Mouse (Mus musculus) forebrain, postnatal 0 days (tissue): ENCODE measurements around the gene Lsm6. TPM values are rescaled to one million over a fixed set of nuclear protein-coding genes. Genes with fewer than 3 reads are reported as not detected.

Source experiments
- ATAC-seq: fragments of 200-750 bp; cut with Nextera tagmentation; 2 replicates; pipeline ENCODE4 v1.8.0; 2017; ENCODE audit warnings: mild to moderate bottlenecking, moderate library complexity
- DNase-seq: peaks from one replicate; pipeline ENCODE4 v3.0.0-alpha.2; 2015
- H3K27ac ChIP-seq: fragments of 300-500 bp; sonication (generic); 2 replicates; pipeline ENCODE4 v1.5.1; 2014; ENCODE audit warnings: low read depth, mild to moderate bottlenecking, antibody characterized with exemption, low read length, moderate library complexity, mixed read lengths
- H3K27me3 ChIP-seq: fragments of 300-500 bp; sonication (generic); 2 replicates; pipeline ENCODE4 v1.6.1; 2014; ENCODE audit warnings: mild to moderate bottlenecking, low read length, mixed read lengths; ENCODE audit not compliant: insufficient read depth
- H3K36me3 ChIP-seq: fragments of 300-500 bp; sonication (generic); 2 replicates; pipeline ENCODE4 v1.6.1; 2014; ENCODE audit warnings: mild to moderate bottlenecking, moderate library complexity; ENCODE audit not compliant: insufficient read depth
- H3K4me1 ChIP-seq: fragments of 300-500 bp; sonication (generic); 2 replicates; pipeline ENCODE4 v1.6.1; 2014; ENCODE audit warnings: antibody characterized with exemption; ENCODE audit not compliant: insufficient read depth
- H3K4me2 ChIP-seq: fragments of 300-500 bp; sonication (generic); 2 replicates; pipeline ENCODE4 v1.6.1; 2014; ENCODE audit warnings: low read depth, mild to moderate bottlenecking, moderate library complexity
- H3K4me3 ChIP-seq: fragments of 300-500 bp; sonication (generic); 2 replicates; pipeline ENCODE4 v1.5.1; 2014; ENCODE audit warnings: low read depth, low read length, mixed read lengths
- H3K9ac ChIP-seq: fragments of 300-500 bp; sonication (generic); 2 replicates; pipeline ENCODE4 v1.6.1; 2014; ENCODE audit warnings: mild to moderate bottlenecking
- H3K9me3 ChIP-seq: fragments of 300-500 bp; sonication (generic); 2 replicates; pipeline ENCODE4 v1.6.1; 2016; ENCODE audit warnings: low read length
- CTCF ChIP-seq: sonication (generic); IDR thresholded peaks from 2 replicates; pipeline ENCODE4 v1.5.1; 2016; ENCODE audit warnings: antibody characterized with exemption, control low read depth, low read depth
- WGBS: fragments of 180-500 bp; shearing (Covaris S2); extraction: QIAGEN DNeasy Blood & Tissue Kit; methylation state at CpG from one replicate; pipeline ENCODE4 v1.1.7; 2014; 5-methylcytosine and 5-hydroxymethylcytosine counted together
- polyA plus RNA-seq: library from polyadenylated mRNA; unstranded; fragments of >200 nt; fragmentation: Nextera tagmentation; extraction: Ambion mirVana; gene quantifications from 2 replicates; pipeline ENCODE4 v1.2.1, GENCODE M21; 2015
- total RNA-seq: library from RNA; depleted of rRNA; stranded (reverse); fragments of >200 nt; gene quantifications from 2 replicates; pipeline ENCODE4 v1.2.3, GENCODE M21; 2014

Lsm6 gene
- total and polyA plus RNA-seq, 2 experiments from 2014 or later, result 26.4 to 134 TPM

- Histone ChIP-seq H3K27me3 (no peaks in the 10 kb centered on the region), H3K36me3 (peaks cover 18% of the 10 kb centered on the region; the same call in 1 of the 2 replicates), H3K4me1 (no peaks in the 10 kb centered on the region), H3K4me3 (no peak overlapping the region), H3K9me3 (no peaks in the 10 kb centered on the region), H3K27ac (no peak overlapping the region), H3K9ac (no peak overlapping the region), H3K4me2 (no peak overlapping the region)
- 99% methylated on average over 2 of the region's 2 CpGs for WGBS
- DNase-seq (no peak), ATAC-seq (no peak)
- TF ChIP-seq CTCF, result no peak
These were observed 6.2 kb downstream of the Lsm6 start for GRCm38 (mm10) chr8:78814743-78815142.

- 77% methylated on average over 9 of the region's 9 CpGs for WGBS
- Histone ChIP-seq H3K9me3 (no peaks in the 10 kb centered on the region), H3K36me3 (peaks cover 20% of the 10 kb centered on the region; the same call in 1 of the 2 replicates), H3K4me1 (no peaks in the 10 kb centered on the region), H3K9ac (no peak overlapping the region), H3K27me3 (no peaks in the 10 kb centered on the region), H3K4me2 (no peak overlapping the region), H3K27ac (no peak overlapping the region), H3K4me3 (no peak overlapping the region)
- DNase-seq, result no peak
- no peak for ATAC-seq
- TF ChIP-seq CTCF, result no peak
These were observed 7.9 kb downstream of the Lsm6 start for GRCm38 (mm10) chr8:78813021-78813420.

- ATAC-seq, result no peak
- no peak overlapping the region for H3K4me2 ChIP-seq
- no peak for DNase-seq
- H3K4me1 ChIP-seq, result no peaks in the 10 kb centered on the region
- no peak for TF ChIP-seq CTCF
- H3K36me3 ChIP-seq, result peaks cover 25% of the 10 kb centered on the region
- H3K4me3 ChIP-seq, result no peak overlapping the region
- no peaks in the 10 kb centered on the region for H3K27me3 ChIP-seq
- H3K27ac ChIP-seq, result no peak overlapping the region
- H3K9me3 ChIP-seq, result no peaks in the 10 kb centered on the region
- WGBS, result 85% methylated on average over 9 of the region's 9 CpGs
- H3K9ac ChIP-seq, result no peak overlapping the region
These were observed 8.5 kb downstream of the Lsm6 start for GRCm38 (mm10) chr8:78812446-78812845.

GRCm38 (mm10) chr8:78811748-78812147, 9.2 kb downstream of the Lsm6 start:
- no peak for TF ChIP-seq CTCF
- H3K27me3 ChIP-seq, result no peaks in the 10 kb centered on the region
- H3K36me3 ChIP-seq, result peaks cover 30% of the 10 kb centered on the region
- no peak overlapping the region for H3K9ac ChIP-seq
- no peak overlapping the region for H3K4me3 ChIP-seq
- ATAC-seq (no peak), DNase-seq (no peak)
- H3K9me3 ChIP-seq, result no peaks in the 10 kb centered on the region
- H3K27ac ChIP-seq, result no peak overlapping the region
- no peak overlapping the region for H3K4me2 ChIP-seq
- 92% methylated on average over 7 of the region's 7 CpGs for WGBS
- no peaks in the 10 kb centered on the region for H3K4me1 ChIP-seq

- ATAC-seq (peak; percentile 66), DNase-seq (peak; percentile 31)
- no peak for TF ChIP-seq CTCF
- no peaks in the 10 kb centered on the region for H3K27me3 ChIP-seq
- no peaks in the 10 kb centered on the region for H3K9me3 ChIP-seq
- no peak overlapping the region for H3K4me3 ChIP-seq
- 24% methylated on average over 9 of the region's 9 CpGs for WGBS
- no peak overlapping the region for H3K4me2 ChIP-seq
- no peaks in the 10 kb centered on the region for H3K4me1 ChIP-seq
- H3K36me3 ChIP-seq, result peaks cover 43% of the 10 kb centered on the region
- no peak overlapping the region for H3K9ac ChIP-seq
- H3K27ac ChIP-seq, result no peak overlapping the region
These were observed 10.7 kb downstream of the Lsm6 start for GRCm38 (mm10) chr8:78810207-78810675.

GRCm38 (mm10) chr8:78809454-78810206, 11.3 kb downstream of the Lsm6 start:
- peaks cover 48% of the 10 kb centered on the region for H3K36me3 ChIP-seq
- no peak overlapping the region for H3K9ac ChIP-seq
- 62% methylated on average over 14 of the region's 14 CpGs for WGBS
- TF ChIP-seq CTCF, result no peak
- DNase-seq (no peak), ATAC-seq (no peak)
- no peaks in the 10 kb centered on the region for H3K9me3 ChIP-seq
- no peak overlapping the region for H3K27ac ChIP-seq
- no peaks in the 10 kb centered on the region for H3K27me3 ChIP-seq
- H3K4me2 ChIP-seq, result no peak overlapping the region
- no peaks in the 10 kb centered on the region for H3K4me1 ChIP-seq
- H3K4me3 ChIP-seq, result no peak overlapping the region

- Histone ChIP-seq H3K27ac (no peak overlapping the region), H3K4me1 (no peaks in the 10 kb centered on the region)
- no peak for DNase-seq
These were observed 12.1 kb downstream of the Lsm6 start for GRCm38 (mm10) chr8:78808888-78809287.

More at GRCm38 (mm10) chr8:78808888-78809287, 12.1 kb downstream of the Lsm6 start:
- no peak for ATAC-seq
- Histone ChIP-seq H3K4me2 (no peak overlapping the region), H3K27me3 (no peaks in the 10 kb centered on the region), H3K9ac (no peak overlapping the region), H3K4me3 (no peak overlapping the region), H3K9me3 (no peaks in the 10 kb centered on the region), H3K36me3 (peaks cover 48% of the 10 kb centered on the region)
- 92% methylated on average over 2 of the region's 2 CpGs for WGBS
- no peak for TF ChIP-seq CTCF
